Mouse (Mus musculus): ENCODE results near the gene Hnf4a. TPM values are rescaled to one million over a fixed set of nuclear protein-coding genes. Genes with fewer than 3 reads are reported as not detected.

Hnf4a gene
- polyA plus RNA-seq, 1 experiment, result not detected

DNA sequence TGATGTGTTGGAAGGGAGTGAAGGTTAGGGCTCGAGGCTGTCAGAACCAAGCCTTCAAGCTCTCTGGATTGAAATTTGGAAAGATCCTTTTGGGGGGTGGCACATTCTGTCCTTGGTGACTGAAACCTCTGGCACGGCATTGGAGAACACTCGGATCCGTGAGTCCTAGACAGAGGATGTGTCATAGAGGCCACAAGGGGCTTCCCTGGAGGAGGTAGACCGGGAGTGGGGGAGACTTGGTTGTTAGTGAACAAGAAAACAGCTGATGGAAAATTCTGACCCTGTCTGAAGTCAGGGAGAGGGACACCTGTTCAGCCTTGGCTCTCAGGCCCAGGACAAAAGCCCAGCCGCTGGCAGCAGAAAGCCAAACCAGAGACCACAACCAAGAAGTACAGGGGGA lies 48.4 kb downstream of the Hnf4a start:
- H3K27me3 ChIP-seq (ENCODE audit: control insufficient read depth, insufficient read depth, insufficient read length), result peaks cover 39% of the 10 kb centered on the region
- no peaks in the 10 kb centered on the region for H3K79me2 ChIP-seq (ENCODE audit: control insufficient read depth, insufficient read depth)
- H3K79me3 ChIP-seq (ENCODE audit: low read depth), result no peaks in the 10 kb centered on the region
- no peaks in the 10 kb centered on the region for H3K36me3 ChIP-seq (ENCODE audit: control insufficient read depth, insufficient read depth)
- TF ChIP-seq USF1 (IDR thresholded peaks at IDR 0.05; ENCODE audit: low read depth) (no peak), MYOG (IDR thresholded peaks at IDR 0.05; ENCODE audit: control insufficient read depth, extremely low read depth, insufficient read length) (no peak), MYOD1 (IDR thresholded peaks at IDR 0.05; ENCODE audit: control insufficient read depth, insufficient read length, low read depth) (no peak), MAX (IDR thresholded peaks at IDR 0.05) (no peak)
- H3K4me3 ChIP-seq (ENCODE audit: insufficient read depth, poor library complexity, severe bottlenecking), result no peak overlapping the region
- no peak overlapping the region for H3ac ChIP-seq (ENCODE audit: control insufficient read depth, insufficient read length, low read depth)

DNA sequence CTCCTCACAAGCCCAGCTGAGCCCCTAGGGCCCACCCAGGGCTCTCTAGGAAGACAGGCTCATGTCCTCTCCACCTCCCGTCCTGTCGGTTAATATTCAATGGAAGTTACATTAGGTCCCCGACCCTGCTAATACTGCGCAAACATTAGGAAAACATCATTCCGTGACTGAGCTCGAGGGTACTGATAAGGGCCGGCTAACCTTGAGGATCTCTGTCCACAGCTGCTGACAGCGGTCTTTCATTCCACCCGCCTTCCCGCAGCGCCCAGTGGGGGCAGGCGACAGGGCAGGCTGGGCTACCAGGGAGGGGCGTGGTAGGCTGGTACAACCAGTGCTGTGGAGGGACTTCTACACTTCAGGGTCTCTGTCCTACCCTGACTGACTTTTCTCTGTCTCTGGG lies 48.8 kb downstream of the Hnf4a start:
- Histone ChIP-seq H3K27me3 (ENCODE audit: control insufficient read depth, insufficient read depth, insufficient read length) (peaks cover 40% of the 10 kb centered on the region), H3K79me2 (ENCODE audit: control insufficient read depth, insufficient read depth) (no peaks in the 10 kb centered on the region), H3ac (ENCODE audit: control insufficient read depth, insufficient read length, low read depth) (no peak overlapping the region), H3K4me3 (ENCODE audit: insufficient read depth, poor library complexity, severe bottlenecking) (no peak overlapping the region), H3K36me3 (ENCODE audit: control insufficient read depth, insufficient read depth) (no peaks in the 10 kb centered on the region), H3K79me3 (ENCODE audit: low read depth) (no peaks in the 10 kb centered on the region)
- TF ChIP-seq USF1 (IDR thresholded peaks at IDR 0.05; ENCODE audit: low read depth) (no peak), CEBPB (IDR thresholded peaks at IDR 0.05; ENCODE audit: low read depth) (no peak), MYOG (IDR thresholded peaks at IDR 0.05; ENCODE audit: control insufficient read depth, extremely low read depth, insufficient read length) (no peak), MYOD1 (IDR thresholded peaks at IDR 0.05; ENCODE audit: control insufficient read depth, insufficient read length, low read depth) (no peak), CTCF (IDR thresholded peaks at IDR 0.05; ENCODE audit: control insufficient read depth, insufficient read depth, insufficient read length) (no peak), MAX (IDR thresholded peaks at IDR 0.05) (no peak), FOSL1 (IDR thresholded peaks at IDR 0.05; ENCODE audit: insufficient read depth, low read length, poor library complexity, severe bottlenecking) (no peak)

DNA sequence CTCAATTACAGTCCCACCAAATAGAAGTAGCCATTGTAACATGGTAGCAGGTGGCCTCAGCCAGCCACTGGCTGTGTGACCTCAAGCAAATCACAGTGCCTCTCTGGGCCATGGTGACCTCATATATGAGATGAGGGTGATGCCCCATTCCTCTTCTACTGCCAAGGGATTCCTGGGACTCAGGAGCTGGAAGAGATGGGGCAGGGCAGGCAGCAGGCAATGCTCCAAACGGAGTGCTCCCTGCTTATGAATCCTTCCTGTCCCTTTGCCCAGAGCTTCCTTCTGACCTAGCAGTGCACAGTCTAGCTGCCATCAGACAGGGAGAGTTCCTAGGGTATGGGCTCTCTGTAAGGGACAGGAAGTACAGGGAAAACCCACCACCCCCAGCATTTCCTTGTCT lies 51.9 kb downstream of the Hnf4a start:
- Histone ChIP-seq H3K36me3 (ENCODE audit: control insufficient read depth, insufficient read depth) (no peaks in the 10 kb centered on the region), H3K79me2 (ENCODE audit: control insufficient read depth, insufficient read depth) (no peaks in the 10 kb centered on the region), H3ac (ENCODE audit: control insufficient read depth, insufficient read length, low read depth) (no peak overlapping the region), H3K79me3 (ENCODE audit: low read depth) (no peaks in the 10 kb centered on the region), H3K27me3 (ENCODE audit: control insufficient read depth, insufficient read depth, insufficient read length) (peaks cover 55% of the 10 kb centered on the region), H3K4me3 (ENCODE audit: insufficient read depth, poor library complexity, severe bottlenecking) (no peak overlapping the region)
- TF ChIP-seq USF1 (IDR thresholded peaks at IDR 0.05; ENCODE audit: low read depth), result no peak
- TF ChIP-seq MYOG (IDR thresholded peaks at IDR 0.05; ENCODE audit: control insufficient read depth, extremely low read depth, insufficient read length), result no peak
- TF ChIP-seq CTCF (IDR thresholded peaks at IDR 0.05; ENCODE audit: control insufficient read depth, insufficient read depth, insufficient read length), result no peak
- TF ChIP-seq MYOD1 (IDR thresholded peaks at IDR 0.05; ENCODE audit: control insufficient read depth, insufficient read length, low read depth), result no peak

DNA sequence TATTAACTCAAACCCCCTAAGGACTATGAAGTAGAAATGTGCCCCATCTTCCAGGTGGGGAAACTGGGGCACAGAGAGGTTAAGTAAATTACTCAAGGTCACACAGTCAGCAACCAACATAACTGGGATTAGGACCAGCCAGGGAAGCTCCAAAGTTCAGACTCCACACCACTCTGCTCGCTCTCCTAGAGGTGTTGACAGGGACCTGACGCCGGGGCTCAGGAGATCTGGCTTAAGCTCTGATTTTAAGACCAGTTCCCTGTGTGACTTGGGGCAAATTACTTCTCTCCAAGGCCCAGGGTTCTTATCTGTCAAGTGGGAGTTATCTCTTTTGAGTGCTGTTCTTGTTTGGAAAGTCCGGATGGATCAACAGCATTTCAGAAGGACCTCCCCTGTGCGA lies 52.6 kb downstream of the Hnf4a start:
- TF ChIP-seq MYOG (IDR thresholded peaks at IDR 0.05; ENCODE audit: control insufficient read depth, extremely low read depth, insufficient read length), result no peak
- no peak for TF ChIP-seq USF1 (IDR thresholded peaks at IDR 0.05; ENCODE audit: low read depth)
- TF ChIP-seq FOSL1 (IDR thresholded peaks at IDR 0.05; ENCODE audit: insufficient read depth, low read length, poor library complexity, severe bottlenecking), result no peak
- no peak for TF ChIP-seq CTCF (IDR thresholded peaks at IDR 0.05; ENCODE audit: control insufficient read depth, insufficient read depth, insufficient read length)
- TF ChIP-seq MAX (IDR thresholded peaks at IDR 0.05), result no peak
- TF ChIP-seq MYOD1 (IDR thresholded peaks at IDR 0.05; ENCODE audit: control insufficient read depth, insufficient read length, low read depth), result no peak
- no peak for TF ChIP-seq CEBPB (IDR thresholded peaks at IDR 0.05; ENCODE audit: low read depth)

DNA sequence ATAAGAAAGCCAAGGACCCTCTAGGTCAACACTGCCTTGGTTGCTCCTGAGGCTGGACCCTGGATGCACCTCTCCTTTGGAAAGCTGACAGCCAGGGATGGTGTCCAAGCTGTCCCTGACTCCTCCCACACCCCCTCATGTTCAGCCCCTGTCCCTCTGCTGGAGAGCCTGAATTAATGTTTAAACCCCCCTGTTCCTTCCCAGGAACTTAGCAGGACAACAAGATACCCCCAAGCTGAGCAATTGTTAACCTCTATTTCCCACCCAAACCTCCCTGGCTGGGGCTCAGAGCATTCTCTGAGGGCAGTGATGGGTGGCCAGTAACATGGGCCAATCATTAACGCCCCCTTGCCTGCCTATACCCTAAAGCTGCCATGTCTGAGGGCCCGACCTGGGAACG lies 53.6 kb downstream of the Hnf4a start:
- Histone ChIP-seq H3K27me3 (ENCODE audit: control insufficient read depth, insufficient read depth, insufficient read length) (peaks cover 57% of the 10 kb centered on the region), H3K36me3 (ENCODE audit: control insufficient read depth, insufficient read depth) (no peaks in the 10 kb centered on the region), H3ac (ENCODE audit: control insufficient read depth, insufficient read length, low read depth) (no peak overlapping the region), H3K79me2 (ENCODE audit: control insufficient read depth, insufficient read depth) (no peaks in the 10 kb centered on the region), H3K79me3 (ENCODE audit: low read depth) (no peaks in the 10 kb centered on the region), H3K4me3 (ENCODE audit: insufficient read depth, poor library complexity, severe bottlenecking) (no peak overlapping the region)
- TF ChIP-seq USF1 (IDR thresholded peaks at IDR 0.05; ENCODE audit: low read depth) (no peak), CEBPB (IDR thresholded peaks at IDR 0.05; ENCODE audit: low read depth) (no peak), MAX (IDR thresholded peaks at IDR 0.05) (no peak), FOSL1 (IDR thresholded peaks at IDR 0.05; ENCODE audit: insufficient read depth, low read length, poor library complexity, severe bottlenecking) (no peak), MYOD1 (IDR thresholded peaks at IDR 0.05; ENCODE audit: control insufficient read depth, insufficient read length, low read depth) (no peak), CTCF (IDR thresholded peaks at IDR 0.05; ENCODE audit: control insufficient read depth, insufficient read depth, insufficient read length) (no peak), MYOG (IDR thresholded peaks at IDR 0.05; ENCODE audit: control insufficient read depth, extremely low read depth, insufficient read length) (no peak)

More for the DNA sequence above, 52.6 kb downstream of the Hnf4a start:
- Histone ChIP-seq H3K4me3 (ENCODE audit: insufficient read depth, poor library complexity, severe bottlenecking) (no peak overlapping the region), H3ac (ENCODE audit: control insufficient read depth, insufficient read length, low read depth) (no peak overlapping the region), H3K79me3 (ENCODE audit: low read depth) (no peaks in the 10 kb centered on the region), H3K27me3 (ENCODE audit: control insufficient read depth, insufficient read depth, insufficient read length) (peaks cover 55% of the 10 kb centered on the region), H3K36me3 (ENCODE audit: control insufficient read depth, insufficient read depth) (no peaks in the 10 kb centered on the region), H3K79me2 (ENCODE audit: control insufficient read depth, insufficient read depth) (no peaks in the 10 kb centered on the region)

DNA sequence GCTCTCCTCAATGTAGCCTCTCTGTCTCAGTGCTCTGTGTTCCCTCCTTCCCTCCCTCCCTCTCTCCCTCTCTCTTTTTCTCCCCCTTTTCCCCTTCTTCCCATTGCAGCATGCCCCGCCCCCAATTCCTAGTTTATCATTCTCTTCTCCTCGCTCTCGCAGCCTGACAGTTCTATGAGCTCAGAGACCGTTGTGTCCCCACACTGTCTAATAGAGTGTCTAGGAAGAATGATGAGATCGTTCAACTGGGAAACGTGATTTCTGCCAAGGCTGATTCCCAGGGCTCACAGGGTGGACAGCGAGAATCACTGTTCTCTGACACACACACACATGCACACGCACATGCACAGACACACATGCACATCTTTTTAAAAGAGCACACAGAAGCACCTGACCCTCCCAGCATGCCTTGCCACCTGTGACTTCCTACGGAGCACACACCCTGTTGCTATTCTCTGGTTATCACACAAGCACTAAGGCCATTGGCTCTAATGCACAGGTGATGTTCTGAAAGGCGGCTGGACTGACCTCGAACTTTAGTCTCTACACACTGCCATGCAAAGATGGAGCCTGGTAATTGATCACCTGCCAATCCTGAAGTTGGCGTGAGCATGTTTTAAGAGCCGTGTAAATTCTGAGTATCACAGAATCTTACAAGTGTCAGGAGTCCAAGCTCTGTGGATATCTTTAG lies 54.8 kb downstream of the Hnf4a start:
- Histone ChIP-seq H3K79me2 (ENCODE audit: control insufficient read depth, insufficient read depth) (no peaks in the 10 kb centered on the region), H3K27me3 (ENCODE audit: control insufficient read depth, insufficient read depth, insufficient read length) (peaks cover 61% of the 10 kb centered on the region), H3ac (ENCODE audit: control insufficient read depth, insufficient read length, low read depth) (no peak overlapping the region), H3K4me3 (ENCODE audit: insufficient read depth, poor library complexity, severe bottlenecking) (no peak overlapping the region), H3K79me3 (ENCODE audit: low read depth) (no peaks in the 10 kb centered on the region), H3K36me3 (ENCODE audit: control insufficient read depth, insufficient read depth) (no peaks in the 10 kb centered on the region)
- TF ChIP-seq CEBPB (IDR thresholded peaks at IDR 0.05; ENCODE audit: low read depth) (no peak), MAX (IDR thresholded peaks at IDR 0.05) (no peak), USF1 (IDR thresholded peaks at IDR 0.05; ENCODE audit: low read depth) (no peak), MYOG (IDR thresholded peaks at IDR 0.05; ENCODE audit: control insufficient read depth, extremely low read depth, insufficient read length) (no peak), MYOD1 (IDR thresholded peaks at IDR 0.05; ENCODE audit: control insufficient read depth, insufficient read length, low read depth) (no peak), FOSL1 (IDR thresholded peaks at IDR 0.05; ENCODE audit: insufficient read depth, low read length, poor library complexity, severe bottlenecking) (no peak), CTCF (IDR thresholded peaks at IDR 0.05; ENCODE audit: control insufficient read depth, insufficient read depth, insufficient read length) (no peak)

All from C2C12 (cell line).